Mouse (Mus musculus): ENCODE measurements around the gene Zdhhc1. TPM values are rescaled to one million over a fixed set of nuclear protein-coding genes. Genes with fewer than 3 reads are reported as not detected.

Zdhhc1 gene
- 4.0 and 4.6 TPM in 2 replicates for polyA plus RNA-seq (2016; fragmentation: Nextera tagmentation; extraction: Ambion mirVana)

DNA sequence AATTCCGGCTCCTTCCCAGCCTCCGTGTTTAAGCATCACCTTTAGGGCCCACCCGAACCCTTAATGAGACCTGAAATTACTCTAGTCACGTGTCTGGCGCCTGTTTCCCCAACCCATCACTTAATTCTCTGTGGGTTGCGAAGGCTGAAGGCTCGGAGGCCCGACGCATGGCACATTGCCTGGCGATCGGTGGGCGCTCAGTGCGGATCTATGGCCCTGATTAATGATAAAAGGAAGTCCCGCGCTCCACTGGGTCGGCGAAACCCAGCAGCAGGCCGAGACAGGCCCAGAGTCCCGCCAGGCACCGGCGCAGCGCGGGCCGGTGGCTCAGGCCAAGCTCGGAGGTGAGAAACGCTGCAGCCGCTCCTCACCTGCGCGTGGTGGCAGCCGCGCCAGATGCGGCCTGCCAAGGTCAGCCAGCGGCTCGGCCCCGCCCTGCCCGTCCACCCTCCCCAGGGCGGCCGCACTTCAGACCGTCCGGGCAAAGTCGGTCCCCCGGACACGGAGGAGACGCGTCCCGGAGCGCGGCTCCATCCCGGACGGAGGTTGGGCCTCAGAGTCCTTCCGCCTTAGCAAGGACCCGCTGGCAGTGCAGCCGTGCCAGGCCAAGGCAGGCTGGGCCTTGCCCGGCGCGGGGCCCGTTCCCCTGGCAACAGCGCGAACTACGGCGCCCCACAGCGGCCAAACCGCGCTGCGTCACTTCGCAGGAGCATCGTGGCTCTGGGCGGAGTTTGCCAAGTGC is at the start of gene Zdhhc1:
Zdhhc1 (minus strand) TSS at position 464 of the 742 bp plus-strand sequence.
- Histone ChIP-seq H3K27me3 (replicated peaks) (peaks cover 5% of the 10 kb centered on the region; the same call in 1 of the 2 replicates), H3K36me3 (no peaks in the 10 kb centered on the region), H3K9ac (peak within 1 kb of the TSS; percentile 78), H3K9me3 (replicated peaks) (no peaks in the 10 kb centered on the region), H3K27ac (no peak within 1 kb of the TSS), H3K4me2 (peak within 1 kb of the TSS; percentile 86), H3K4me1 (peaks cover 28% of the 10 kb centered on the region), H3K4me3 (peak within 1 kb of the TSS; percentile 72)
- ATAC-seq: peak; percentile 86
- WGBS (ENCODE audit: insufficient replicate concordance): under 1% methylated on average over 68 of the region's 68 CpGs

GRCm38 (mm10) chr8:105545249-105545648 is 48.5 kb upstream of the Zdhhc1 start:
- WGBS (ENCODE audit: insufficient replicate concordance): 83% methylated on average over 3 of the region's 3 CpGs
- no peak overlapping the region for H3K9ac ChIP-seq
- H3K9me3 ChIP-seq (replicated peaks): no peaks in the 10 kb centered on the region
- peak overlapping the region; percentile 92 for H3K27ac ChIP-seq
- no peak for ATAC-seq
- no peak overlapping the region for H3K4me3 ChIP-seq
- H3K4me1 ChIP-seq: peaks cover 71% of the 10 kb centered on the region
- H3K36me3 ChIP-seq: peaks cover 9% of the 10 kb centered on the region
- H3K4me2 ChIP-seq: no peak overlapping the region
- no peaks in the 10 kb centered on the region for H3K27me3 ChIP-seq (replicated peaks)

- WGBS (ENCODE audit: insufficient replicate concordance): 62% methylated on average over 7 of the region's 7 CpGs
- Histone ChIP-seq H3K4me2 (no peak overlapping the region; the same call in 1 of the 2 replicates), H3K9me3 (replicated peaks) (no peaks in the 10 kb centered on the region), H3K36me3 (peaks cover 9% of the 10 kb centered on the region), H3K4me1 (peaks cover 77% of the 10 kb centered on the region), H3K4me3 (no peak overlapping the region), H3K27me3 (replicated peaks) (no peaks in the 10 kb centered on the region), H3K9ac (no peak overlapping the region), H3K27ac (peak overlapping the region; percentile 92)
- no peak for ATAC-seq
Measured at GRCm38 (mm10) chr8:105544544-105545205, 48.0 kb upstream of the Zdhhc1 start.

DNA sequence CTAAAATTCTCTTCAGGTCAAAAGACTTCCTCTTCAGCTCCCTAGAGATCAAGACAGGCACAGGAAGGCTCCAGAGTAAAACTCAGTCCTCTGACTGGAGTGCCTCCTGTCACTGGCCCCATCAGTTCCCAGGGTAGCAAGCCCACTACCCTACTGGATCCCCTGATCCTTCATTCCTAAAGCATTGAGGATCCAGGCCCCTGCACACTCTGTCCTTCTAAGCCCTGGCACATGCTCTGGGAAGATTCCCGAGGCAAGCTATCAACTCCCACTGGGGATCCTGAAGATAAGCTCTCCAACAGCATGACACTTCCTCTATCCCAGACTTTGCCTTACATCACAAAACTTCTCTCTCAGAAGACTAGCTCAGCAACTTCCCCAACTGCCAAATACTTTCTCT is 47.0 kb upstream of the Zdhhc1 start:
- peaks cover 80% of the 10 kb centered on the region for H3K4me1 ChIP-seq
- H3K36me3 ChIP-seq: peaks cover 18% of the 10 kb centered on the region
- no peak for ATAC-seq
- H3K9ac ChIP-seq: no peak overlapping the region
- H3K27me3 ChIP-seq (replicated peaks): no peaks in the 10 kb centered on the region
- no peaks in the 10 kb centered on the region for H3K9me3 ChIP-seq (replicated peaks)
- H3K4me2 ChIP-seq: peak overlapping the region; percentile 59
- peak overlapping the region; percentile 92 for H3K27ac ChIP-seq
- 4% methylated on average over 1 of the region's 1 CpGs for whole genome bisulfite sequencing (ENCODE audit: insufficient replicate concordance)
- no peak overlapping the region for H3K4me3 ChIP-seq

GRCm38 (mm10) chr8:105542808-105543207 is 46.1 kb upstream of the Zdhhc1 start:
- WGBS (ENCODE audit: insufficient replicate concordance): 58% methylated on average over 2 of the region's 2 CpGs
- peaks cover 80% of the 10 kb centered on the region for H3K4me1 ChIP-seq
- H3K9ac ChIP-seq: peak overlapping the region; percentile 9; the same call in 1 of the 2 replicates
- peak overlapping the region; percentile 92 for H3K27ac ChIP-seq
- peak overlapping the region; percentile 59 for H3K4me2 ChIP-seq
- ATAC-seq: peak; percentile 46
- H3K9me3 ChIP-seq (replicated peaks): no peaks in the 10 kb centered on the region
- peaks cover 27% of the 10 kb centered on the region for H3K36me3 ChIP-seq
- H3K27me3 ChIP-seq (replicated peaks): no peaks in the 10 kb centered on the region
- H3K4me3 ChIP-seq: 0 out of 2 replicates have a peak overlapping the region, but pooled peaks have one; percentile 4

GRCm38 (mm10) chr8:105542032-105542656 is 45.4 kb upstream of the Zdhhc1 start:
- H3K4me2 ChIP-seq: peak overlapping the region; percentile 59
- ATAC-seq: peak; percentile 91
- no peak overlapping the region for H3K4me3 ChIP-seq
- H3K27ac ChIP-seq: peak overlapping the region; percentile 92
- peaks cover 78% of the 10 kb centered on the region for H3K4me1 ChIP-seq
- WGBS (ENCODE audit: insufficient replicate concordance): 42% methylated on average over 3 of the region's 3 CpGs
- no peaks in the 10 kb centered on the region for H3K27me3 ChIP-seq (replicated peaks)
- peaks cover 34% of the 10 kb centered on the region for H3K36me3 ChIP-seq
- no peaks in the 10 kb centered on the region for H3K9me3 ChIP-seq (replicated peaks)
- 0 out of 2 replicates have a peak overlapping the region, but pooled peaks have one; percentile 13 for H3K9ac ChIP-seq

- Histone ChIP-seq H3K27ac (no peak overlapping the region), H3K36me3 (peaks cover 56% of the 10 kb centered on the region), H3K9ac (no peak overlapping the region), H3K4me1 (peaks cover 55% of the 10 kb centered on the region), H3K9me3 (replicated peaks) (no peaks in the 10 kb centered on the region), H3K4me3 (no peak overlapping the region), H3K27me3 (replicated peaks) (no peaks in the 10 kb centered on the region), H3K4me2 (no peak overlapping the region)
- no peak for ATAC-seq
- 85% methylated on average over 4 of the region's 4 CpGs for WGBS (ENCODE audit: insufficient replicate concordance)
Measured at GRCm38 (mm10) chr8:105538940-105539339, 42.2 kb upstream of the Zdhhc1 start.

- Histone ChIP-seq H3K27me3 (replicated peaks) (no peaks in the 10 kb centered on the region), H3K36me3 (peaks cover 56% of the 10 kb centered on the region), H3K27ac (no peak overlapping the region), H3K4me3 (no peak overlapping the region), H3K9ac (no peak overlapping the region), H3K9me3 (replicated peaks) (no peaks in the 10 kb centered on the region), H3K4me2 (no peak overlapping the region), H3K4me1 (peaks cover 55% of the 10 kb centered on the region)
- WGBS (ENCODE audit: insufficient replicate concordance): 86% methylated on average over 6 of the region's 6 CpGs
- ATAC-seq: no peak
Measured at GRCm38 (mm10) chr8:105537011-105537677, 40.4 kb upstream of the Zdhhc1 start.

- no peak for ATAC-seq
- no peak overlapping the region for H3K4me3 ChIP-seq
- H3K9ac ChIP-seq: no peak overlapping the region
- H3K27ac ChIP-seq: no peak overlapping the region
- H3K4me2 ChIP-seq: no peak overlapping the region
- no peaks in the 10 kb centered on the region for H3K27me3 ChIP-seq (replicated peaks)
- H3K4me1 ChIP-seq: peaks cover 55% of the 10 kb centered on the region
- peaks cover 52% of the 10 kb centered on the region for H3K36me3 ChIP-seq
- no peaks in the 10 kb centered on the region for H3K9me3 ChIP-seq (replicated peaks)
- WGBS (ENCODE audit: insufficient replicate concordance): 91% methylated on average over 3 of the region's 3 CpGs
Measured at GRCm38 (mm10) chr8:105536546-105536945, 39.8 kb upstream of the Zdhhc1 start.

DNA sequence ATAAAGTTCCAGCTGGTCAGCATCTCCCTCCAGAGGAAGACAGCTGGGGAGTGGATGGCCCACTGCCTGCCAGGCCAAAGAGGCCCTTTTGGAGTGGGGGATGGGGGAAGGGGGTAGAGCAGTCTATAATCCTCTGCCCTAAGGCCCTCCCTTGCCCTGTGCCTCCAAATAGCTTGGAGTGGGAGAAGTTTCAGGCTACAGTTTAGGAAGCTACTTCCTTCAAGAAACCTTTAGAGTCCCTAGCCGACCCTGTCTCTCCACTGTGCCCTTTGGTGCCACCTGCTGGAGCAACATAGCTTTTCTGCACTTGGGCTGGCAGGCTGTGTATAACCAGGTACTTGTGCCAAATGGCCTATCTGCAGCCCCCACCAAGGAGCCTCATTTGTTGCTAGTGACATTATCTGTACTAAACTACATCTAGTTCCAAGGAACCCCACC is 37.2 kb upstream of the Zdhhc1 start:
- Histone ChIP-seq H3K27me3 (replicated peaks) (no peaks in the 10 kb centered on the region), H3K4me3 (no peak overlapping the region), H3K4me1 (peaks cover 44% of the 10 kb centered on the region), H3K9ac (0 out of 2 replicates have a peak overlapping the region, but pooled peaks have one; percentile 22), H3K27ac (peak overlapping the region; percentile 73), H3K9me3 (replicated peaks) (no peaks in the 10 kb centered on the region), H3K36me3 (peaks cover 63% of the 10 kb centered on the region), H3K4me2 (no peak overlapping the region)
- peak; percentile 72 for ATAC-seq
- WGBS (ENCODE audit: insufficient replicate concordance): 15% methylated on average over 1 of the region's 1 CpGs

- Histone ChIP-seq H3K9me3 (replicated peaks) (no peaks in the 10 kb centered on the region), H3K27me3 (replicated peaks) (no peaks in the 10 kb centered on the region), H3K36me3 (peaks cover 63% of the 10 kb centered on the region), H3K4me2 (no peak overlapping the region), H3K4me1 (peaks cover 44% of the 10 kb centered on the region), H3K27ac (peak overlapping the region; percentile 73), H3K4me3 (no peak overlapping the region), H3K9ac (0 out of 2 replicates have a peak overlapping the region, but pooled peaks have one; percentile 22)
- peak; percentile 40 for ATAC-seq
- WGBS (ENCODE audit: insufficient replicate concordance): 11% methylated on average over 2 of the region's 2 CpGs
Measured at GRCm38 (mm10) chr8:105533439-105533838, 36.7 kb upstream of the Zdhhc1 start.

Measured in liver, embryonic 12.5 days (tissue).